Mouse (Mus musculus) liver, embryonic 14.5 days (tissue): ENCODE results near the gene Tlk2. TPM values are rescaled to one million over a fixed set of nuclear protein-coding genes. Genes with fewer than 3 reads are reported as not detected.

Source experiments
- ATAC-seq: fragments of 200-750 bp; cut with Nextera tagmentation; 2 replicates; pipeline ENCODE4 v1.8.0; 2017; ENCODE audit warnings: moderate number of reproducible peaks, mild to moderate bottlenecking, moderate library complexity; ENCODE audit not compliant: insufficient read depth
- DNase-seq, 3 experiments: peaks; one replicate each; pipeline ENCODE4 v3.0.0-alpha.2; 2012 to 2013; ENCODE audit warnings: low read depth in 3 of 3, low spot score in 3 of 3
- H3K27ac ChIP-seq: fragments of 300-500 bp; sonication (generic); 2 replicates; pipeline ENCODE4 v1.5.1; 2014; ENCODE audit warnings: moderate library complexity, mild to moderate bottlenecking, control low read depth, inconsistent platforms
- H3K27me3 ChIP-seq: fragments of 300-500 bp; sonication (generic); 2 replicates; pipeline ENCODE4 v1.6.1; 2014; ENCODE audit warnings: mild to moderate bottlenecking, low read length, moderate library complexity; ENCODE audit not compliant: control insufficient read depth, insufficient read depth
- H3K36me3 ChIP-seq: fragments of 300-500 bp; sonication (generic); replicated peaks from 2 replicates; pipeline ENCODE4 v1.6.1; 2014; ENCODE audit warnings: low read depth; ENCODE audit not compliant: control insufficient read depth, insufficient read depth
- H3K4me1 ChIP-seq, 2 experiments: fragments of 200-500 bp in 1 of 2; fragments of 300-500 bp in 1 of 2; sonication (generic) in 1 of 2; replicated peaks; 2 replicates each; pipeline ENCODE4 v1.6.1; 2012 to 2014; ENCODE audit warnings: antibody characterized with exemption in 1 of 2, inconsistent platforms in 1 of 2, low read length in 1 of 2; ENCODE audit not compliant: control insufficient read depth in 2 of 2, insufficient read depth in 2 of 2
- H3K4me2 ChIP-seq: fragments of 300-500 bp; sonication (generic); 2 replicates; pipeline ENCODE4 v1.6.1; 2014; ENCODE audit warnings: low read depth, mild to moderate bottlenecking, control low read depth, moderate library complexity
- H3K4me3 ChIP-seq, 2 experiments: fragments of 200-500 bp in 1 of 2; fragments of 300-500 bp in 1 of 2; sonication (generic) in 1 of 2; 2 replicates each; pipeline ENCODE4 v1.5.1; 2012 to 2014; ENCODE audit warnings: low read depth in 2 of 2, low read length in 2 of 2, mild to moderate bottlenecking in 2 of 2, control low read depth in 1 of 2, inconsistent platforms in 1 of 2, moderate library complexity in 1 of 2; ENCODE audit not compliant: insufficient read depth in 1 of 2
- H3K9ac ChIP-seq: fragments of 300-500 bp; sonication (generic); replicated peaks from 2 replicates; pipeline ENCODE4 v1.6.1; 2014; ENCODE audit warnings: mild to moderate bottlenecking, control low read depth, moderate library complexity
- H3K9me3 ChIP-seq: fragments of 300-500 bp; sonication (generic); 2 replicates; pipeline ENCODE4 v1.6.1; 2016; ENCODE audit warnings: low read length, mixed read lengths; ENCODE audit not compliant: control insufficient read depth
- CTCF ChIP-seq: IDR thresholded peaks from 2 replicates; pipeline ENCODE4 v1.5.1; 2016; ENCODE audit warnings: antibody characterized with exemption, low read depth, control low read depth
- EP300 ChIP-seq: IDR thresholded peaks from 2 replicates; pipeline ENCODE4 v1.6.1; 2016; ENCODE audit warnings: antibody characterized with exemption, low read depth
- WGBS: fragments of 180-500 bp; shearing (Covaris S2); extraction: QIAGEN DNeasy Blood & Tissue Kit; methylation state at CpG from one replicate; pipeline ENCODE4 v1.1.7; 2014; ENCODE audit not compliant: insufficient replicate concordance; 5-methylcytosine and 5-hydroxymethylcytosine counted together
- polyA plus RNA-seq, 2 experiments: library from polyadenylated mRNA; depleted of rRNA in 1 of 2; stranded (reverse) in 1 of 2; unstranded in 1 of 2; fragments of >200 nt; fragmentation: Nextera tagmentation in 1 of 2; extraction: Ambion mirVana in 1 of 2; gene quantifications; 2 replicates each; pipeline versions ENCODE4 v1.2.1 to v1.2.3; 2012 to 2014

The Tlk2 gene
- polyA plus RNA-seq, 2 experiments, result 10.2 to 16.3 TPM

GRCm38 (mm10) chr11:105184678-105185077 is 6.1 kb downstream of the Tlk2 start:
- no peaks in the 10 kb centered on the region for H3K9me3 ChIP-seq
- peaks cover 16% of the 10 kb centered on the region for H3K36me3 ChIP-seq
- H3K27ac ChIP-seq, result no peak overlapping the region
- DNase-seq, result no peak
- 86% methylated on average over 3 of the region's 3 CpGs for WGBS
- no peak overlapping the region for H3K9ac ChIP-seq
- no peak overlapping the region for H3K4me3 ChIP-seq
- no peaks in the 10 kb centered on the region for H3K27me3 ChIP-seq
- H3K4me1 ChIP-seq, result peaks cover 5 to 13% of the 10 kb centered on the region in 2 experiments
- no peak overlapping the region for H3K4me2 ChIP-seq
- no peak for TF ChIP-seq EP300
- TF ChIP-seq CTCF, result peak; percentile 49
- ATAC-seq, result no peak

- WGBS, result 80% methylated on average over 3 of the region's 3 CpGs
- no peak for DNase-seq
Measured at GRCm38 (mm10) chr11:105192186-105192585, 13.6 kb downstream of the Tlk2 start.

DNA sequence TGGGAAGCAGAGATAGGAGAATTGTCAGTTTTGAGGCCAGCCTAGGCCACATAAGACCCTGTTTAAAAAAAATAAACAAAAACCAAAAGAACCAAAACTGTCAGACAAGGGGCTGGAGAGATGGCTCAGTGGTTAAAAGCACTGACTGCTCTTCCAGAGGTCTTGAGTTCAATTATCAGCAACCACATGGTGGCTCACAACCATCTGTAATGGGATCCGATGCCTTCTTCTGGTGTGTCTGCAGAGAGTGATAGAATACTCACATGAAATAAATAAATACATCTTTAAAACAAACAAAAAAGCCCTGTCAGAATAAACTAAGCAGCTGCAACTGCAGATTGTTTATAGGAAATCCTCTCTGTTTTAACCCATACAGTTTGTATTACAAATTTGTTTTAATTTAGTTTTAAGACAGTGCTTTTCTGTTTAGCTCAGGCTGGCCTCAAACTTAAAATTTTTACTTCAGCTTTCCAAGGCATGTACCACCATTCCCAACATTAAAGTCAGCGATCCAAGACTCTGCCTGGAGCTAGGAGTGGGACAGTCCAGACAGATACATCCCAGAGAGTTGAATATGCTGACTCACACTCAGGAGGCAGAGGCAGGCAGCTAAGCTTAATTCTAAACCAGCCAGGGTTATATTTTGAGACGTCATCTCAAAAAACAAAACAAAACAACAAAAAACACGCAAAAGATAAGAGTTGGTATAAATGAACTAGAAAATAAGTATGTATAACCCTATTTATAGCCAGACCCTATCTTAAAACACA is 18.5 kb downstream of the Tlk2 start:
- Histone ChIP-seq H3K4me2 (no peak overlapping the region), H3K36me3 (peaks cover 7% of the 10 kb centered on the region), H3K4me1 (peaks cover 7 to 8% of the 10 kb centered on the region in 2 experiments), H3K9ac (no peak overlapping the region), H3K9me3 (no peaks in the 10 kb centered on the region), H3K4me3 (no peak overlapping the region), H3K27me3 (no peaks in the 10 kb centered on the region), H3K27ac (no peak overlapping the region; the same call in 1 of the 2 replicates)
- no peak for TF ChIP-seq EP300
- no peak for TF ChIP-seq CTCF
- 58% methylated on average over 4 of the region's 4 CpGs for WGBS
- DNase-seq (no peak), ATAC-seq (peak; percentile 69)

More at GRCm38 (mm10) chr11:105192186-105192585, 13.6 kb downstream of the Tlk2 start:
- H3K4me2 ChIP-seq, result no peak overlapping the region
- TF ChIP-seq CTCF (no peak), EP300 (no peak)
- H3K4me3 ChIP-seq, result no peak overlapping the region
- ATAC-seq, result no peak
- no peak overlapping the region for H3K27ac ChIP-seq
- H3K9ac ChIP-seq, result no peak overlapping the region
- H3K4me1 ChIP-seq, result peaks cover 4 to 13% of the 10 kb centered on the region in 2 experiments
- H3K36me3 ChIP-seq, result peaks cover 13% of the 10 kb centered on the region
- H3K27me3 ChIP-seq, result no peaks in the 10 kb centered on the region
- H3K9me3 ChIP-seq, result no peaks in the 10 kb centered on the region

GRCm38 (mm10) chr11:105202403-105202802 is 23.8 kb downstream of the Tlk2 start:
- Histone ChIP-seq H3K36me3 (no peaks in the 10 kb centered on the region), H3K9me3 (no peaks in the 10 kb centered on the region), H3K4me2 (no peak overlapping the region), H3K4me1 (peaks cover 4 to 9% of the 10 kb centered on the region in 2 experiments), H3K4me3 (no peak overlapping the region), H3K9ac (no peak overlapping the region), H3K27me3 (no peaks in the 10 kb centered on the region), H3K27ac (no peak overlapping the region)
- TF ChIP-seq CTCF, result peak; percentile 63
- no peak for TF ChIP-seq EP300
- 51% methylated on average over 3 of the region's 3 CpGs for WGBS
- ATAC-seq (no peak; the same call in 1 of the 2 replicates), DNase-seq (no peak)

GRCm38 (mm10) chr11:105210007-105210406 is 31.4 kb downstream of the Tlk2 start:
- Histone ChIP-seq H3K9ac (no peak overlapping the region), H3K27ac (no peak overlapping the region), H3K4me3 (no peak overlapping the region), H3K4me2 (no peak overlapping the region), H3K4me1 (no peaks in the 10 kb centered on the region), H3K27me3 (no peaks in the 10 kb centered on the region), H3K36me3 (peaks cover 26% of the 10 kb centered on the region), H3K9me3 (no peaks in the 10 kb centered on the region)
- WGBS, result 85% methylated on average over 1 of the region's 1 CpGs
- ATAC-seq, result no peak
- no peak for TF ChIP-seq EP300
- no peak for TF ChIP-seq CTCF
- DNase-seq, result no peak
